Mouse (Mus musculus) cortical plate, adult 2 months (tissue): ENCODE data around the gene Mrpl38. TPM values are rescaled to one million over a fixed set of nuclear protein-coding genes. Genes with fewer than 3 reads are reported as not detected.

ENCODE experiments used
- H3K27ac ChIP-seq: fragments of 200-500 bp; 2 replicates; pipeline ENCODE4 v1.5.1; 2012; ENCODE audit warnings: low read length, control low read depth, inconsistent platforms; ENCODE audit not compliant: insufficient read depth
- H3K4me1 ChIP-seq: fragments of 200-500 bp; 2 replicates; pipeline ENCODE4 v1.6.1; 2011; ENCODE audit warnings: low read length; ENCODE audit not compliant: control insufficient read depth, insufficient read depth
- H3K4me3 ChIP-seq: fragments of 200-500 bp; 2 replicates; pipeline ENCODE4 v1.5.1; 2011; ENCODE audit warnings: mild to moderate bottlenecking, low read length, control low read depth; ENCODE audit not compliant: insufficient read depth
- CTCF ChIP-seq: fragments of 200-500 bp; IDR thresholded peaks from 2 replicates; pipeline ENCODE4 v1.5.1; 2011; ENCODE audit warnings: mild to moderate bottlenecking, control low read depth, low read length; ENCODE audit not compliant: insufficient read depth; ENCODE audit errors: extremely low read depth
- POLR2A ChIP-seq: fragments of 200-500 bp; IDR thresholded peaks from 2 replicates; pipeline ENCODE4 v1.6.1; 2011; ENCODE audit warnings: mild to moderate bottlenecking, low read length, control low read depth; ENCODE audit not compliant: insufficient read depth; ENCODE audit errors: extremely low read depth
- polyA plus RNA-seq: library from polyadenylated mRNA; depleted of rRNA; stranded (reverse); fragments of >200 nt; gene quantifications from 2 replicates; pipeline ENCODE4 v1.2.3, GENCODE M21; 2012

The Mrpl38 gene
- polyA plus RNA-seq, 1 experiment, result 34.6 TPM

GRCm38 (mm10) chr11:116106154-116106962 lies 32.3 kb downstream of the Mrpl38 start:
- TF ChIP-seq CTCF (no peak), POLR2A (no peak)
- Histone ChIP-seq H3K4me1 (no peaks in the 10 kb centered on the region; the same call in 1 of the 2 replicates), H3K4me3 (no peak overlapping the region), H3K27ac (no peak overlapping the region)

- no peak for TF ChIP-seq CTCF
- TF ChIP-seq POLR2A, result no peak
- Histone ChIP-seq H3K27ac (no peak overlapping the region), H3K4me1 (no peaks in the 10 kb centered on the region; the same call in 1 of the 2 replicates), H3K4me3 (no peak overlapping the region)
Measured at GRCm38 (mm10) chr11:116105065-116105464, 33.6 kb downstream of the Mrpl38 start.

GRCm38 (mm10) chr11:116104006-116104646 lies 34.5 kb downstream of the Mrpl38 start:
- Histone ChIP-seq H3K4me1 (no peaks in the 10 kb centered on the region; the same call in 1 of the 2 replicates), H3K4me3 (no peak overlapping the region), H3K27ac (no peak overlapping the region)
- TF ChIP-seq CTCF, result no peak
- no peak for TF ChIP-seq POLR2A

GRCm38 (mm10) chr11:116103572-116103971 lies 35.1 kb downstream of the Mrpl38 start:
- Histone ChIP-seq H3K4me3 (no peak overlapping the region), H3K27ac (no peak overlapping the region; the same call in none of the 2 replicates), H3K4me1 (no peaks in the 10 kb centered on the region; the same call in 1 of the 2 replicates)
- TF ChIP-seq POLR2A (no peak), CTCF (no peak)

GRCm38 (mm10) chr11:116102472-116102871 lies 36.2 kb downstream of the Mrpl38 start:
- H3K27ac ChIP-seq, result peak overlapping the region; percentile 84
- TF ChIP-seq CTCF (no peak), POLR2A (no peak)

DNA sequence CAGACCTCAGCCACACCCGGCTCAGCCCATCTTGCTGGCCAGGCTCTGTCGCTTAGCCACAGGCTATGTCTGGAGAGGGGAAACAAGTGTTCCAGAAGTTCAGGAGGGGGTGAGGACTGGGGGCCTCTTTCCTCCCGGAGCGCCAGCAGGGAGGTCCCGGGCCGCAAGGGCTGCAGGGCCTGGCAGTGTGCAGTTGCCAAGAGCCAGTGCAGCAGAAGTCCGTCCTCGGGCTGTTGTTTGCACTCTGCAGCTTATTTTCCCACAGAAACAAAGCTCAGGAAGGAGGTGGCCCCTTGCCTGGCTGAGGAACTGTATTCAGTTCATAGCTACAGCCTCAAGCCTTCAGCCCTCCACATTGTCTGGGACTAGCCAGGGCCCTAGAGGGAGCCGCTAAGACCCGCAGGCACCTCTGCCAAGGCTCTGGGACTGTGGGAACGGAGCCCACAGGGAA lies 36.7 kb downstream of the Mrpl38 start:
- Histone ChIP-seq H3K4me3 (no peak overlapping the region), H3K27ac (peak overlapping the region; percentile 84), H3K4me1 (no peaks in the 10 kb centered on the region; the same call in 1 of the 2 replicates)
- no peak for TF ChIP-seq CTCF
- TF ChIP-seq POLR2A, result no peak

More at GRCm38 (mm10) chr11:116102472-116102871, 36.2 kb downstream of the Mrpl38 start:
- H3K4me3 ChIP-seq, result no peak overlapping the region
- H3K4me1 ChIP-seq, result no peaks in the 10 kb centered on the region; the same call in 1 of the 2 replicates

DNA sequence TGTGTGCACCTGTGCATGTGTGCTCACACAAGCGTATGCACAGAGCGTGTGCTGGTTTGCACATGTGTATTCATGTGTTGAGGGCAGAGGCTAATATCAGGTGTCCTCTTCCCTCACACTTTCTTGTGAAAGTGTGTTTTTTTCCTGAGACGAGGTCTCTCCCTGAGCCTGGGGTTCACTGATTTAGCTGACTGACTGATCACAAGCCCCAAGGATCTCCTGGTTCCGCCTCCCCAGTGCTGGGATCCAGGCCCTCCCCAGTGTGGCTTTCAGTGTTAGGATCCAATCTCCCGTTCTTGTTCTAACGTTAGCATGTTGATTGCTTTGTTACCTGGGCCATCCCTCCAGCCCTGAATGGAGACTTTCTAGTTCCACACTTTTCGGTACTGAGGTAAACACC lies 37.8 kb downstream of the Mrpl38 start:
- Histone ChIP-seq H3K27ac (peak overlapping the region; percentile 21; the same call in 1 of the 2 replicates), H3K4me3 (no peak overlapping the region), H3K4me1 (no peaks in the 10 kb centered on the region; the same call in 1 of the 2 replicates)
- no peak for TF ChIP-seq CTCF
- no peak for TF ChIP-seq POLR2A

DNA sequence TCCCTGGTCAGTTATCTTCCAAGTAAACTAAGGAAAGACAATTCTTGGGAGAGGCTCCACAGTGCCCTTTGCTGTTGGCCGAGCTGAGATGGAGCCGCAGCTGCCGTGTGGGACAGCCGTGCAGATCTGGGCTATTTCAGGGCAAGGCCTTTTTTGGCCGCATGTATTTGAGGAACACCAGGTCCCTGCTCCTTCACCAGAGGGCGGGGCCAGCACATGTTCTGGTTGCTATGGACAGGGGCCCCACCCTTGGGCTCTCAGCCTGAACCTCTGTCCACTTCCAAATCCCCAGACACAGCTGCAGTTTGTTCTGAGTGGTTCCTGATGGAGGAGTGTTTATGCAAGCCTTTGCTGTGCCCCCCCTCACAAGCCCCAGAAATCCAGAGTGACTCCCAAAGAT lies 38.3 kb downstream of the Mrpl38 start:
- Histone ChIP-seq H3K4me1 (no peaks in the 10 kb centered on the region; the same call in 1 of the 2 replicates), H3K27ac (peak overlapping the region; percentile 33; the same call in 1 of the 2 replicates), H3K4me3 (no peak overlapping the region)
- TF ChIP-seq CTCF, result no peak
- TF ChIP-seq POLR2A, result no peak

DNA sequence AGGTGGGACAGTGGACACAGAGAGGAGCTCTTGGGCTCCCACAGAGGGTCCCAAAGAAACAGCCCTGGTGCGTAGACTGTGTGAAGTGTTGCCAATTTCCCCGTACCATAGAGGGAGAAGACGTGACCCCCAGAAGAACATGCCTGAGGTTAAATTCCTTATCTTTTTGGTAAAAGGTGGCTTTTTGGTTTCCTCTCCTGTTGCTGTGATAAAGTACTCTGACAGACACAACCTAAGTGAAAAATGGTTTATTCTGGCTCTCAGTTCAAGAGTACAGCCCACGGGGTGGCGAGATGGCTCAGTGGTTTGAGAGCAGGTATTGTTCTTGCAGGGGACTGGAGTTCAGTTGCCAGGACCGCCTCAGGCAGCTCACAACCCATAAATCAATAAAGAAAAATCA lies 39.2 kb downstream of the Mrpl38 start:
- TF ChIP-seq POLR2A, result no peak
- H3K4me3 ChIP-seq, result no peak overlapping the region
- no peak overlapping the region for H3K27ac ChIP-seq
- no peaks in the 10 kb centered on the region for H3K4me1 ChIP-seq
